Mouse (Mus musculus) mature B cell (primary cell): ENCODE measurements around the gene Scai.
"Not testable (repeated sequence)": the region's sequence is repeated elsewhere in the genome, so short reads cannot be mapped to it uniquely, and the experiment has no call there.

Experiments used
- in situ Hi-C: fragments of 300-500 bp; cut with MboI; formaldehyde crosslinking; loops from 2 replicates; pipeline ENCODE4 v1.14.3; 2019

The Scai gene

GRCm38 (mm10) chr2:39190561-39191056 is at the start of gene Scai:
Gene Scai, minus strand, starts transcription at chr2:39190734.
- in situ Hi-C loops = no loop called here

GRCm38 (mm10) chr2:39226731-39227130 is 36.2 kb upstream of the Scai start:
- in situ Hi-C loops = no loop called here

GRCm38 (mm10) chr2:39226019-39226640 is 35.6 kb upstream of the Scai start, which contains the start of gene Ppp6c:
Gene Ppp6c, minus strand, starts transcription at chr2:39226451.
- in situ Hi-C loops = no loop called here

- in situ Hi-C loops = not testable (repeated sequence)
These were observed 34.9 kb upstream of the Scai start for GRCm38 (mm10) chr2:39225331-39226018.

DNA sequence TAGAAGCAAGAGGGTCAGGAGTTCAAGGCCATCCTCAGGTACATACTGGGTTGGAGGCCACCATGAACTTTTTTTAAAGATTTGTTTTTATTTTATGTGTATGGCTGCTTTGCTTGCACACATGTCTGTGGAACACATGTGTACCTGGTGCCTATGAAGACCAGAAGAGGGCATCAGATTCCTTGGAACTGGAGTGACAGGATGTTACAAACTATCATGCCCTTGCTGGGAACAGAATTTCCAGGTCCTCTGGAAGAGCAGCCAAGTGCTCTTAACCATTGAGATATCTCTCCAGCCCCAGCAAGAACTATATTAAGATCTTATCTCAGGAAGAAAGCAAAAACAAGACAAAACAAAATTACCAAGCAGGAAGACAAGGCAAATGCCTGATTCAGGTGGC is 34.1 kb upstream of the Scai start:
- in situ Hi-C loops = no loop called here

DNA sequence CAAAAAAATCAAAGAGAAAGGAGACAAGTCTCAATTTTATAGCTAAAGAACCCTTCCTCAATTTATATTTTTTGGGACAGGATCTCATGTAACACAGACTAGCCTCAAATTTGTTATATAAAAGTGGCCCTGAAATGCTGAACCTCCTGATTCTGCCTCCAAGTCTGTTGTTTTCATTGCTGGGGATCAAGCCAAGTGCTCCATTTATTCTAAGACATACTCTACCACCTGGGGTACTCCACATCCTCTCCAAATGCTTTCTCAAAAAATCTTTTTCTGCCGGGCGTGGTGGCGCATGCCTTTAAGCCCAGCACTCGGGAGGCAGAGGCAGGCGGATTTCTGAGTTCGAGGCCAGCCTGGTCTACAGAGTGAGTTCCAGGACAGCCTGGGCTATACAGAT is 29.5 kb upstream of the Scai start:
- in situ Hi-C loops = no loop called here

DNA sequence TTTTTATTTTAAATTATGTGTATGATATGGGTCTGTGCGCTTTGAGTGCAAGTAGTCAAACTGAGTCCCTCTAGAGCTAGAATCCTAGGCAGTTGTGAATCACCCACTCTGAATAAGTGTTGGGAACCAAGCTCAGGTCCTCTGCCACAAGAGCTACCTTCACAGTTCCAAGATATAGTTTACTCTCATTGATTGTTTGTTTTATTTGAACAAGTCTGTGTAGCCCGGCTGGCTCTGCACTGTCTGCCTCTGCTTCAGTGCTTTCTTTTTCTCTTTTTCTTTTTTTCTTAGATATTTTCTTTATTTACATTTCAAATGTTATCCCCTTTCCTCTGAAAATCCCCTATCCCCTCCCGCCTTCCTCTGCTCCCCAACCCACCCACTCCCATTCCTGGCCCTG is 28.5 kb upstream of the Scai start:
- in situ Hi-C loops = no loop called here

- in situ Hi-C loops = no loop called here
These were observed 26.6 kb upstream of the Scai start for GRCm38 (mm10) chr2:39217150-39217549.

DNA sequence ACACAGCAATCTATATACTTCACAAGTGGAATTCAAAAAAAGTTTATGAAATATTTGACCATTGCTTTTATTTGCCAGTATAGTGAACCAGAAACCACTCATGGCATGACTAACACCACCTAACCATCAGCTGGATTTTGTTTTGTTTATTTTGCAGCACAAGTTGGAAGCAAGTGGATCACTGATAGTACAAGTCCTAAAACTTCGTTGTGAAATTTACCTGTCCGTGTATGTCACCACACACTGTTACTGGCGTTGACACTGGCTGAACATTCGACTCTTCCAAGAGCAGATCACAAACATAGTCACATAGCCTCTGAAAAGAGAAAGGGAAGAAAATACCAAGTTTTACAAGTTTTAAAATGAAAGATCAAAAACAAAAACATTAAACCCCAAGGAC is 20.2 kb upstream of the Scai start:
- in situ Hi-C loops = no loop called here

DNA sequence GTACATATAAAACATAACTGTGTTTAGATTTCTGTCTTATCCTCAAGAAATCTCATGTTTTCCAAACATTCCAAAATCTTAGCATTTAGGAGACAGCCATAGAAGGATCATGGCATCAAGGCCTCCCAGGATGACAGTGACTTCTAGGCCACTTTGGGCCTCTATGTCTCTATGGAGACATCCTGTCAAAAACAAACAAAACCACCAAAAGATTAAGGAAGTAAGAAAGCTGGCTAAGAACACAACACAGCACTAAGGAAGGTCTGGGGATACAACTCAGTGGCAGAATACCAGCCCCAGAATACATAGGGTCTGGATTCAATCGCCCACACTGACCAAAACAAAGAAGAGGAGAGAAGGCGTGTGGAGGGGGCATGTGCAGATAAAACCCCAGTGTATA is 12.8 kb upstream of the Scai start:
- in situ Hi-C loops = no loop called here

DNA sequence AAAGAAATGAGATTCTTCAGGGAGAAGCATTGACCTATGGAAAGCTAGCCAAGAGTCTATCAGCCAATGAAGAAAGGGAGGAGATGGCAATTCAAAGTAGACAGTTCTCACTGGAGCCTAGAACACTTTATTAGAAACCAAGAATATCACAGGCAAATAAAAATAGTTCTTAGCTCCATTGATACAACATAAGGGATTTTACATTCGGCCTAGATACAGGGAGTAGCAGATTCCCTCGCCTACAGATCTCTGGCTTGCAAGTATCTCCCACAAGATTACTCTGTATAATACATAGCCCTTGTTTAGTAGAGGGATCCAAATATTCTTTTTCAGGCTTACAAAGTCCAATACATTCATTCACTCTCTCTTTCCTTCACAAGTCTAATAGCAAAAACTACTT is 4.3 kb upstream of the Scai start:
- in situ Hi-C loops = no loop called here

- in situ Hi-C loops = no loop called here
These were observed 473 bp downstream of the Scai start for GRCm38 (mm10) chr2:39189961-39190560.

GRCm38 (mm10) chr2:39185942-39186341 is 4.6 kb downstream of the Scai start:
- in situ Hi-C loops = no loop called here

DNA sequence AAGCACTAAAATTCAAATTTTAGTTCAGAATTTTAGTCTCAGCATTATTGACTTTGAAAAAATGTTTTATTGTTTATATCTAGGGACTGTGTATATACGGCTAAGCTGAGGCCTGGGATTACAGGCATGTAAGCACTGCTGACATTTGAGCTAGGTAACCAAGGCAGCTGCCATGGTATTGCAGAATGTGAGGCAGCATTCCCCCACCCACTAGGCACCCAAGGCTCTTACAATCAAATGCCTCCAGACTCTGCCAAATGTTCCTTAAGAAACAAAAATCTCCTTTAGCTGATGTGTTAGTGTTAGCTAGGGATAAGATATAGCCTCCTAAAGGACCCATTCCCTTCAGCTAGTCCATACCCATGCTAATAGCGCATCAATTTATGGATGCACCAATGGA is 6.9 kb downstream of the Scai start:
- in situ Hi-C loops = no loop called here

- in situ Hi-C loops = no loop called here
These were observed 29.5 kb downstream of the Scai start for GRCm38 (mm10) chr2:39160996-39161395.

GRCm38 (mm10) chr2:39157916-39158315 is 32.6 kb downstream of the Scai start:
- in situ Hi-C loops = no loop called here

GRCm38 (mm10) chr2:39156821-39157220 is 33.7 kb downstream of the Scai start:
- in situ Hi-C loops = no loop called here

GRCm38 (mm10) chr2:39150943-39151342 is 39.6 kb downstream of the Scai start:
- in situ Hi-C loops = no loop called here

DNA sequence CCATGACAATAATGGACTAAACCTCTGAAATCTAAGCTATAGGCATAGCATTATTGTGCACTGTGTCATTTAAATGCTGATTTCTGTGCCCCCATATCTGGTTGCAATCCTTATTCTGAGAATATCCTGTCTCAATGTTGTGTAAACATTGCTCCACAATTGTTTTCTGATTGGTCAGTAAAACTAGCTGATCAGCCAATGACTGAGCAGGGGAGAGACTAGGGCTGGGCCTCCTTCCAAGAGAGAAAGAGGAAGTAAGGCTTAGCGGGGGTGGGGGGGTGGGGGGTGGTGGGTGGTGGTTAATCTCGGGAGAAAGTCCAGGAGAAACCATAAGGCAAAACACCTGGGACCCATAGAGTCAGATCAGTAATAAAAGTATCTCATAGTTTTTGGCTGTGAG is 42.5 kb downstream of the Scai start:
- in situ Hi-C loops = no loop called here

DNA sequence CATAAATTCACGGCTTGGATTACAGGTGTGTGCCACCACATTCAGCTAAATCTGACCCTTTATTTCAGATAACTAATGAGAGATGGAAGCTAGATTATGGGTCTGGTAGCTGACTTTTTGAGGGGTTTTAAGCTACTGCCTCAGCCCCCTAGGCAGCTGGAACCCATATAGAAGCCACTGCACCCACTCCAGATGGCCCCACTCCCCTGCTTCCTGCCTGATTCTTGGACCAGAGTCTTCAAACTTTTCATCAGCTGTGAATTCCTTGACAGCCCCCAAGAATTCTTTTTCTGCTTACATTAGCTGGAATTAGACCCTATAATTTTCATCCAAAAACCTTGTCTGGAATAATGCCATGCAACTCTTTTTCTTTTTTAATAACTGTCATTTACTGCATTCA is 44.1 kb downstream of the Scai start:
- in situ Hi-C loops = no loop called here

DNA sequence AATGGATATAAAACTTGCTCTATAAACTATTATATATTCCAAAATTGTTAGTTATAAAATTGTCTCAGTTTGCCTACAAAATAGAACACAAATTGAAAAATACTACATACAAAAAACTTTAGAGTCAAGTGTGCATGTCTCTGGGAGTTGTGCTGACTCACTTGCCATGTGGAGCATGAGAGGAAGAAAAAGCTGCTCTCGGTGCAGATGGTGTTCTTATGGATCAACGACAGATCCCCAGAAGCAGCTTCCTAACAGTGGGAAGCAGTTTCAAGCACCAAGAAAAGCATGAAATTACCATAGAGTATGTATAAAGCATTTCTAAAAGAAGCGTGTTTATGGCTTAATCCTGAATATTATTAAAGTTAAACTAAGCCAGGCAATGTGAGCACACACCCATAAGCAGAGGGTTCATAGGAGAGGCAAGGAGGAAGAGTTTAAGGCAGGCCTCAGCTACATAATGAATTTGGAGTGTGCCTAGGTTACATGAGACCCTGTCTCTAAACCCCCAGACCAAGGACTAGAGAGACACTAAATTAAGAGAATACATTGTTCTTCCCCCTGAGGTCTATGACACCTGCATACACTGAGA is 48.1 kb downstream of the Scai start:
- in situ Hi-C loops = no loop called here

DNA sequence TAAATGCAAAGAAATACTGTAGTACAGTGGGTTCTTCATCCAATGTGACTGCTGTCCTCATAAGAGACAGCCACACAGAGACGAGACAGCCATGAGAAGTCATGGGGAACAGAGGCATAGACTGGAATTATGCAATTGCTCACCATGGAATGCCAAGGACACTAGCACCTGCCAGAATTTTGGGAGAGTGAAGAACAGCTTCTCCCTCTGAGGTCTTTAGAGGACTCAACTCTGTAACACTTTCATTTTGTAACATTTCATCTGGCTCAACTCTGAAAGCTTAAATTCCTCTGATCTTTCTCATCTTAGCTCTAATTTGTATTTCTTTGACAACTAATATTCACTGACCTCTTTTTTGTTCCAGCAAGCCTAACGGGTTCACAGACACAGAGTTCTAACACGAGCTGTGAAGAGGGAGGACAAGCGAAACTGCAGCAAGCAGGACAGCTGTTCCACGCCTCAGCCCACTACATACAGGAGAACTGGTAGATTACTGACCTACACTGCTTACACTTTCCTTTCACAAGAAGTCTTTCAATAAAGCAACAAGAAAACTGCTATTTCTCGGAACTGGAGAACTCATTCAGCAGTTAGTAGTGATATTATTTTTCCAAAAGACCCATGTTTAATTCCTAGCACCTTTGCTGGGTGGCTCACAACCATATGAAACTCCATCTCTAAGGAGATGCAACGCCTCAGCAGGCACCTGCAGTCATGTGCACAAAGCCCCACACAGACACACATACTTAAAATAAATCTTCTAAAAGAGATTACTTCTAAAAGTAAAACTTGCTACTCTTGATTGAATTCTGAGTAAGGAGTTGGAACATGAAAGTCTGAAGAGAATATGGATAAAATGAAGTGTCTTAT is 49.7 kb downstream of the Scai start:
- in situ Hi-C loops = no loop called here
